Mouse (Mus musculus): ENCODE measurements at regions not wholly inside any gene's neighbourhood (a gene's known extent, or its start where the extent isn't known, plus 50 kb on each side); places are given as distances from the start of the nearest gene placed in this dataset.

DNA sequence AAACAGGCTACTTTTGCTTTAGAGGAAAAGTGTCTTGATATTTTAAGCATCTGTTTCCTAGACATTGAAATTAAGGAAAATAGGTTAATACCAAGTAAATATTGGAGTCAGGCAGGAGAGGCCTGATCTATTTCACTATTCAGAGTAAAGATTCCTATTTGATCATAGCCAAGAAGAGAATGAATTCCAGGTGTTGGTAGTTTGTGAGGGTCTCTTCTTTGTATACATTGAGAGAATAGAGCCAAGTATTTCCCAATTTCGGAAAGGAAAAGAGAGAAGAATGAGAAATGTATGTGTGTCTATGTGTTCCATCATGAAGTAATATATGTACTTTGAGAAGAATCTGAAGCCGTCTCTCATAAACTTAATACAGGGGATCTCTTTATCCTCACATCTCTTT, 756.7 kb downstream of the Adgrl2 start:
- no peak overlapping the region for H3K27ac ChIP-seq (ENCODE audit: low read depth)
- WGBS: 89% methylated on average over 2 of the region's 2 CpGs

DNA sequence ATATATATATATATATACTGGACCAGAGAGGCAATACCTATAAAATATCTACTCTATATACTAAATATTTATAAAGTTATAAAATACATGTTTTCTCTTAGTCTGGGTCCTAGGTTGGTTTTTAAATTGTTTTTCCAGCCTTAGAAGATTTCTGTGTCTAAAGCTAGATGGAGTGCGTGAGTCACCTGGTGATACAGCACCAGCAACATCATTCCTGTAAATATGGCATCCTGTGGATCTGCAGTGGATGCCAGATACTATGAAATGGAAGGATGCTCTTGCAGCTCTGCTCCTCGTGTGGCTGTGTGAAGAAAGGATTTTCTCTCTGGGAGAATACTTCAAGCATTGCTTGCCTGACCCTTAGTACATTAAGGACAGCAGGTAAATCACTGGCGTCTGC, 761.2 kb downstream of the Adgrl2 start:
- Histone ChIP-seq H3K27ac (ENCODE audit: low read depth) (no peak overlapping the region), H3K4me2 (ENCODE audit: low read depth, low read length) (no peak overlapping the region), H3K9ac (replicated peaks; ENCODE audit: low read depth, low read length) (no peak overlapping the region), H3K9me3 (replicated peaks; ENCODE audit: control insufficient read depth, low read length) (no peaks in the 10 kb centered on the region), H3K27me3 (ENCODE audit: control insufficient read depth, insufficient read depth, low read length) (no peaks in the 10 kb centered on the region), H3K36me3 (replicated peaks; ENCODE audit: control insufficient read depth, insufficient read depth, low read length) (no peaks in the 10 kb centered on the region), H3K4me3 (ENCODE audit: low read depth, low read length) (no peak overlapping the region), H3K4me1 (ENCODE audit: control insufficient read depth, insufficient read depth) (no peaks in the 10 kb centered on the region)
- TF ChIP-seq EP300 (IDR thresholded peaks at IDR 0.05; ENCODE audit: low read depth) (no peak), CTCF (IDR thresholded peaks at IDR 0.05; ENCODE audit: low read depth) (no peak)
- ATAC-seq (ENCODE audit: insufficient read depth, low read depth) (no peak), DNase-seq (ENCODE audit: low spot score) (no peak)
- WGBS: 75% methylated on average over 3 of the region's 3 CpGs

More for the DNA sequence above, 756.7 kb downstream of the Adgrl2 start:
- H3K9ac ChIP-seq (replicated peaks; ENCODE audit: low read depth, low read length): no peak overlapping the region
- H3K27me3 ChIP-seq (ENCODE audit: control insufficient read depth, insufficient read depth, low read length): no peaks in the 10 kb centered on the region
- H3K4me3 ChIP-seq (ENCODE audit: low read depth, low read length): no peak overlapping the region
- 0 out of 2 replicates have a peak, but pooled peaks cover 5% of the 10 kb centered on the region for H3K4me1 ChIP-seq (ENCODE audit: control insufficient read depth, insufficient read depth)
- H3K4me2 ChIP-seq (ENCODE audit: low read depth, low read length): no peak overlapping the region
- DNase-seq (ENCODE audit: low spot score): no peak
- no peak for ATAC-seq (ENCODE audit: insufficient read depth, low read depth)
- no peaks in the 10 kb centered on the region for H3K9me3 ChIP-seq (replicated peaks; ENCODE audit: control insufficient read depth, low read length)
- TF ChIP-seq CTCF (IDR thresholded peaks at IDR 0.05; ENCODE audit: low read depth) (no peak), EP300 (IDR thresholded peaks at IDR 0.05; ENCODE audit: low read depth) (no peak)
- no peaks in the 10 kb centered on the region for H3K36me3 ChIP-seq (replicated peaks; ENCODE audit: control insufficient read depth, insufficient read depth, low read length)

DNA sequence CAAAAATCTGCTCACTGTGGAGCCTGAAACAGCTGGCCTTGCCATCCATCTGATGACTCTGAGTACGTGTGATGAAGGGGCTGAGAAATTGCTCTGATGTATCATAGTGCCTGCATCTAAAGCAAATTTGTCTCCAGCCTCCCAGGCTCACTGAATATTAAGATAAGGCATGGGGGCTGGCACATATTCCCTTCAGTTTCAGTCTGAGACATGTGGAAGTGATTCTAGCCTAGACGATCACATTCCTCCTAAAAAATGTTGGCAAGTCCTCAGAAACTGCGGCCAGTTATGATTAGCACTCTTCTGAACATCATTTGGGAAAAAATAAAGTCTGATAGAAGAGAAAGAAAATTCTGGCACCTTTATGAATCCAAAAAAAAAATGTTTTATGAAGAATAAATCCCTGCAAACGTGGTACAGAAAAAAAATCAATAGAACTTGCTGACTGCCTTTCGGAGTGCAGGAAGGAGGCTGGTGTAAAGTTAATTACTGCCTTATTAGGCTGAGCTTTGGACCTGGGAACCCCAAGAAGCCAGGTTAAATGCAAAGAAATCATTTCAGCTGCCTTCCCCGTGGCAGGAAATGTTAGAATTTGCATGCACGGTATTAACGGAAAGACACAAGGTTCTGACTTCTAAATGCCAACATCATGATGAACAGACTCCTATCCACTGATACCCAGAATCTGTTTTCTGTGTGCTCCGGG, 762.2 kb downstream of the Adgrl2 start:
- Histone ChIP-seq H3K27me3 (ENCODE audit: control insufficient read depth, insufficient read depth, low read length) (no peaks in the 10 kb centered on the region), H3K9me3 (replicated peaks; ENCODE audit: control insufficient read depth, low read length) (no peaks in the 10 kb centered on the region), H3K4me2 (ENCODE audit: low read depth, low read length) (no peak overlapping the region), H3K4me3 (ENCODE audit: low read depth, low read length) (no peak overlapping the region), H3K4me1 (ENCODE audit: control insufficient read depth, insufficient read depth) (no peaks in the 10 kb centered on the region), H3K27ac (ENCODE audit: low read depth) (no peak overlapping the region), H3K36me3 (replicated peaks; ENCODE audit: control insufficient read depth, insufficient read depth, low read length) (no peaks in the 10 kb centered on the region), H3K9ac (replicated peaks; ENCODE audit: low read depth, low read length) (no peak overlapping the region)
- TF ChIP-seq CTCF (IDR thresholded peaks at IDR 0.05; ENCODE audit: low read depth) (no peak), EP300 (IDR thresholded peaks at IDR 0.05; ENCODE audit: low read depth) (no peak)
- ATAC-seq (ENCODE audit: insufficient read depth, low read depth) (no peak), DNase-seq (ENCODE audit: low spot score) (peak; percentile 6)
- 49% methylated on average over 9 of the region's 9 CpGs for WGBS

DNA sequence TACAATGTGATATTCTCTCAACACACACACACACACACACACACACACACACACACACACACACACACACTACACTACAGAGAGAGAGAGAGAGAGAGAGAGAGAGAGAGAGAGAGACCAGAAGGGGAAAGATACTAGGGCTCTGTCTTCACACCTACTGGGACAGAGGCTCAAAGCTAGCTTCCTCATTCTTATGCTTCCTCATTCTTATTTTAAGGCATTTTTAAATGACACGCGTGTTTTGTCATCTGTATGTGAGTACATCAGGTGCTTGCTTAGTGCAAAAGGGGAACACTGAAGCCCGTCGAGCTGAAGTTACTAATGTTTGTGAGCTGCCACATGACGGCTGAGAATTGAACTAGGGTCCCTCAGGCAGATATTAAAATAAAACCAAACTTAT, 769.5 kb downstream of the Adgrl2 start:
- no peaks in the 10 kb centered on the region for H3K27me3 ChIP-seq (ENCODE audit: control insufficient read depth, insufficient read depth, low read length)
- TF ChIP-seq CTCF (IDR thresholded peaks at IDR 0.05; ENCODE audit: low read depth) (no peak), EP300 (IDR thresholded peaks at IDR 0.05; ENCODE audit: low read depth) (no peak)
- DNase-seq (ENCODE audit: low spot score) (no peak), ATAC-seq (ENCODE audit: insufficient read depth, low read depth) (no peak)
- no peaks in the 10 kb centered on the region for H3K4me1 ChIP-seq (ENCODE audit: control insufficient read depth, insufficient read depth)
- H3K9me3 ChIP-seq (replicated peaks; ENCODE audit: control insufficient read depth, low read length): no peaks in the 10 kb centered on the region
- no peak overlapping the region for H3K9ac ChIP-seq (replicated peaks; ENCODE audit: low read depth, low read length)
- no peak overlapping the region for H3K4me2 ChIP-seq (ENCODE audit: low read depth, low read length)
- no peak overlapping the region for H3K4me3 ChIP-seq (ENCODE audit: low read depth, low read length)
- no peaks in the 10 kb centered on the region for H3K36me3 ChIP-seq (replicated peaks; ENCODE audit: control insufficient read depth, insufficient read depth, low read length)
- H3K27ac ChIP-seq (ENCODE audit: low read depth): no peak overlapping the region
- 92% methylated on average over 5 of the region's 5 CpGs for WGBS

DNA sequence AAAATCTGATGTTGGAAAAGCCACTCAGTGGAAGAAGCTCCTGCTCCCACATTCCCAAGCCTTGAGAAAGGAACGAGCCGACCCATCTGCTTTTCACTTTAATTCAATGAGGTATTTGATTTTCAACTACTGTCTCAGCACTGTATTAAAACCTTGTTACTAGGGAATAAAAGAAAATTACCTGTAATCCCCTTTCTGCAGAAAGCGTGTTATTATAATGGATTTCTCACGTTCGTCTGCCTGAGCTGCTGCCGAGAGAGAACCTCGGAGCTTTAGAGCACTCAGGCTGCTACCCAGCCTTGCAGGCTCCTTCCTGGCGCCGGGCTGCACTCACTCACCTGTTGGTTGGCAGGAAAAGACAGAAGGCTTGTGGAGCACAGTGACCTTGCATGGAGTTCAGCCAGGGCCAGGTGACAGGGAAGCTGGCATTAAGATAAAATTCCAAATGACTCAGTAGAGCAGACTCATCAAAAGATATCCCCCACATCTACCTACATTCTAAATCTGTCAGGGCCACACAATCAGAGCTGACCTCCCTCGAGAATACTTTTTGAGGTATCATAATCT, 770.2 kb downstream of the Adgrl2 start:
- no peak overlapping the region for H3K4me3 ChIP-seq (ENCODE audit: low read depth, low read length)
- no peaks in the 10 kb centered on the region for H3K9me3 ChIP-seq (replicated peaks; ENCODE audit: control insufficient read depth, low read length)
- no peaks in the 10 kb centered on the region for H3K36me3 ChIP-seq (replicated peaks; ENCODE audit: control insufficient read depth, insufficient read depth, low read length)
- no peak overlapping the region for H3K9ac ChIP-seq (replicated peaks; ENCODE audit: low read depth, low read length)
- WGBS: 73% methylated on average over 10 of the region's 10 CpGs
- H3K4me2 ChIP-seq (ENCODE audit: low read depth, low read length): no peak overlapping the region
- no peak overlapping the region for H3K27ac ChIP-seq (ENCODE audit: low read depth)
- TF ChIP-seq EP300 (IDR thresholded peaks at IDR 0.05; ENCODE audit: low read depth) (no peak), CTCF (IDR thresholded peaks at IDR 0.05; ENCODE audit: low read depth) (no peak)
- H3K4me1 ChIP-seq (ENCODE audit: control insufficient read depth, insufficient read depth): no peaks in the 10 kb centered on the region
- ATAC-seq (ENCODE audit: insufficient read depth, low read depth) (no peak), DNase-seq (ENCODE audit: low spot score) (no peak)
- H3K27me3 ChIP-seq (ENCODE audit: control insufficient read depth, insufficient read depth, low read length): no peaks in the 10 kb centered on the region

DNA sequence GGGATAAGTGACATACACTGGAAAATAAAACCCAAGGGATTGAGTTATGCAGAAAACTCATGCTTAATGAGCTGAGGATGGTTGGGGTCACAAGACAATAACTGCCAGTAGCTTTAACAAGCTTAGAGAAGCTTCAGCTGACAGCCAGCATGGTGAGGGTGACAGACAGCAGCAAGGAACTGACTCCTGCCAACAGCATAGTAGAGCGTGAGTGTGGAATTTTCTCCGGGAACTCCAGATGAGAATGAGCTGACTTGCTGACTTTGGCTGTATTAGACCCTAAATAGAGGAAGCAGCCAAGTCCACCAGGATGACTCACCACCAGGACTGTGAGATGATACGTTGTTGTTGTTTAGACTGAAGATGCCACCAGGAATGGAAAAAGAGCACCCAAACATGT, 788.2 kb downstream of the Adgrl2 start:
- Histone ChIP-seq H3K4me3 (ENCODE audit: low read depth, low read length) (no peak overlapping the region), H3K4me2 (ENCODE audit: low read depth, low read length) (no peak overlapping the region), H3K36me3 (replicated peaks; ENCODE audit: control insufficient read depth, insufficient read depth, low read length) (no peaks in the 10 kb centered on the region), H3K9me3 (replicated peaks; ENCODE audit: control insufficient read depth, low read length) (no peaks in the 10 kb centered on the region), H3K27me3 (ENCODE audit: control insufficient read depth, insufficient read depth, low read length) (no peaks in the 10 kb centered on the region), H3K4me1 (ENCODE audit: control insufficient read depth, insufficient read depth) (peaks cover 6% of the 10 kb centered on the region; the same call in 1 of the 2 replicates), H3K9ac (replicated peaks; ENCODE audit: low read depth, low read length) (no peak overlapping the region), H3K27ac (ENCODE audit: low read depth) (no peak overlapping the region)
- DNase-seq (ENCODE audit: low spot score) (peak; percentile 41), ATAC-seq (ENCODE audit: insufficient read depth, low read depth) (peak; percentile 47)
- 22% methylated on average over 3 of the region's 3 CpGs for WGBS
- no peak for TF ChIP-seq EP300 (IDR thresholded peaks at IDR 0.05; ENCODE audit: low read depth)
- no peak for TF ChIP-seq CTCF (IDR thresholded peaks at IDR 0.05; ENCODE audit: low read depth)

Measured in heart, postnatal 0 days (tissue).